Mouse (Mus musculus): ENCODE results near the gene Ap1s1. TPM values are rescaled to one million over a fixed set of nuclear protein-coding genes. Genes with fewer than 3 reads are reported as not detected.

The Ap1s1 gene
- total RNA-seq (2021), result 88.6 and 92.6 TPM in 2 replicates
- long read RNA-seq, experiment 1, transcript Ap1s1-201 (5 exons, 1,353 nt), result major isoform, 139 of 157 reads
- long read RNA-seq, experiment 1, partial matches to known transcripts, result 8 of 157 reads
- long read RNA-seq, experiment 1, other reads (novel, unspliced or antisense), result 8 of 157 reads
- long read RNA-seq, experiment 2, transcript Ap1s1-201 (5 exons, 1,353 nt), result major isoform, 97 of 117 reads
- long read RNA-seq, experiment 2, partial matches to known transcripts, result 10 of 117 reads
- long read RNA-seq, experiment 2, other reads (novel, unspliced or antisense), result 6 of 117 reads

GRCm38 (mm10) chr5:137045402-137046323, at the start of gene Ap1s1:
Gene Ap1s1 (minus strand): TSS chr5:137046135.
- DNase-seq, result peak; percentile 99

- DNase-seq, result no peak
Observed at GRCm38 (mm10) chr5:137095135-137095534, 49.2 kb upstream of the Ap1s1 start.

GRCm38 (mm10) chr5:137093720-137094119, 47.8 kb upstream of the Ap1s1 start:
- DNase-seq, result peak; percentile 27

GRCm38 (mm10) chr5:137091560-137091959, 45.6 kb upstream of the Ap1s1 start:
- peak; percentile 31 for DNase-seq

GRCm38 (mm10) chr5:137090870-137091269, 44.9 kb upstream of the Ap1s1 start:
- DNase-seq, result no peak

GRCm38 (mm10) chr5:137087410-137087809, 41.5 kb upstream of the Ap1s1 start:
- DNase-seq, result peak; percentile 77

GRCm38 (mm10) chr5:137085731-137086130, 39.8 kb upstream of the Ap1s1 start:
- DNase-seq, result no peak

GRCm38 (mm10) chr5:137085021-137085420, 39.1 kb upstream of the Ap1s1 start:
- no peak for DNase-seq

GRCm38 (mm10) chr5:137083051-137083450, 37.1 kb upstream of the Ap1s1 start:
- no peak for DNase-seq

- peak; percentile 25 for DNase-seq
Observed at GRCm38 (mm10) chr5:137079849-137080248, 33.9 kb upstream of the Ap1s1 start.

- DNase-seq, result no peak
Observed at GRCm38 (mm10) chr5:137078616-137079015, 32.7 kb upstream of the Ap1s1 start.

- DNase-seq, result no peak
Observed at GRCm38 (mm10) chr5:137078041-137078440, 32.1 kb upstream of the Ap1s1 start.

GRCm38 (mm10) chr5:137077187-137077586, 31.3 kb upstream of the Ap1s1 start:
- no peak for DNase-seq

GRCm38 (mm10) chr5:137076191-137076930, 30.4 kb upstream of the Ap1s1 start:
- DNase-seq, result peak; percentile 14

- DNase-seq, result no peak
Observed at GRCm38 (mm10) chr5:137075726-137076125, 29.8 kb upstream of the Ap1s1 start.

GRCm38 (mm10) chr5:137074191-137074651, 28.3 kb upstream of the Ap1s1 start:
- DNase-seq, result no peak

GRCm38 (mm10) chr5:137073141-137073540, 27.2 kb upstream of the Ap1s1 start:
- no peak for DNase-seq

- peak; percentile 83 for DNase-seq
Observed at GRCm38 (mm10) chr5:137072079-137072960, 26.4 kb upstream of the Ap1s1 start, which contains the start of gene Serpine1. Gene Serpine1 (minus strand): TSS chr5:137072268.

- no peak for DNase-seq
Observed at GRCm38 (mm10) chr5:137070881-137071605, 25.1 kb upstream of the Ap1s1 start.

GRCm38 (mm10) chr5:137068711-137069110, 22.8 kb upstream of the Ap1s1 start:
- no peak for DNase-seq

GRCm38 (mm10) chr5:137065923-137066322, 20.0 kb upstream of the Ap1s1 start:
- no peak for DNase-seq

Data from adrenal gland, postnatal 14 days (tissue).